Mouse (Mus musculus) hindbrain, embryonic 10.5 days (tissue): ENCODE results near the gene Mmp25. TPM values are rescaled to one million over a fixed set of nuclear protein-coding genes. Genes with fewer than 3 reads are reported as not detected.
A peak's percentile ranks its signal among the peaks of the same experiment; 100 is the strongest.

Source experiments
- DNase-seq: peaks from one replicate; pipeline ENCODE4 v3.0.0-alpha.2; 2017; ENCODE audit warnings: low spot score
- H3K27ac ChIP-seq: fragments of 300-500 bp; sonication (generic); 2 replicates; pipeline ENCODE4 v1.5.1; 2016; ENCODE audit warnings: mild to moderate bottlenecking, moderate library complexity
- H3K27me3 ChIP-seq: fragments of 300-500 bp; sonication (generic); 2 replicates; pipeline ENCODE4 v1.6.1; 2016; ENCODE audit warnings: mild to moderate bottlenecking; ENCODE audit not compliant: poor library complexity, insufficient read depth, severe bottlenecking
- H3K36me3 ChIP-seq: fragments of 300-500 bp; sonication (generic); 2 replicates; pipeline ENCODE4 v1.6.1; 2016; ENCODE audit warnings: mild to moderate bottlenecking, moderate library complexity
- H3K4me1 ChIP-seq: fragments of 300-500 bp; sonication (generic); replicated peaks from 2 replicates; pipeline ENCODE4 v1.6.1; 2016; ENCODE audit warnings: mild to moderate bottlenecking
- H3K4me3 ChIP-seq: fragments of 300-500 bp; sonication (generic); 2 replicates; pipeline ENCODE4 v1.5.1; 2016; ENCODE audit warnings: mild to moderate bottlenecking, moderate library complexity
- H3K9me3 ChIP-seq: fragments of 300-500 bp; sonication (generic); 2 replicates; pipeline ENCODE4 v1.6.1; 2016; ENCODE audit warnings: mild to moderate bottlenecking, moderate library complexity
- WGBS: fragments of 180-500 bp; shearing (Covaris S2); methylation state at CpG from one replicate; pipeline ENCODE4 v1.1.7; 2016; 5-methylcytosine and 5-hydroxymethylcytosine counted together
- polyA plus RNA-seq: library from polyadenylated mRNA; unstranded; fragments of >200 nt; fragmentation: Nextera tagmentation; extraction: Ambion mirVana; gene quantifications from 2 replicates; pipeline ENCODE4 v1.2.1, GENCODE M21; 2016

Gene Mmp25
- polyA plus RNA-seq, 1 experiment from 2014 or later, result 1.4 TPM

GRCm38 (mm10) chr17:23658450-23658849 is 13.4 kb upstream of the Mmp25 start:
- no peak overlapping the region for H3K4me3 ChIP-seq
- no peak overlapping the region for H3K27ac ChIP-seq
- peaks cover 45% of the 10 kb centered on the region for H3K27me3 ChIP-seq
- 89% methylated on average over 3 of the region's 3 CpGs for WGBS
- DNase-seq, result no peak
- no peaks in the 10 kb centered on the region for H3K36me3 ChIP-seq
- no peaks in the 10 kb centered on the region for H3K9me3 ChIP-seq
- H3K4me1 ChIP-seq, result peaks cover 13% of the 10 kb centered on the region; the same call in 1 of the 2 replicates

GRCm38 (mm10) chr17:23654410-23654809 is 9.3 kb upstream of the Mmp25 start:
- Histone ChIP-seq H3K4me3 (no peak overlapping the region), H3K27ac (no peak overlapping the region), H3K36me3 (no peaks in the 10 kb centered on the region), H3K9me3 (no peaks in the 10 kb centered on the region), H3K27me3 (peaks cover 6% of the 10 kb centered on the region; the same call in 1 of the 2 replicates), H3K4me1 (no peaks in the 10 kb centered on the region)
- 72% methylated on average over 2 of the region's 2 CpGs for WGBS
- DNase-seq, result no peak

- Histone ChIP-seq H3K36me3 (no peaks in the 10 kb centered on the region), H3K9me3 (no peaks in the 10 kb centered on the region), H3K27ac (no peak overlapping the region), H3K27me3 (peaks cover 2% of the 10 kb centered on the region; the same call in 1 of the 2 replicates), H3K4me1 (no peaks in the 10 kb centered on the region), H3K4me3 (no peak overlapping the region)
- DNase-seq, result no peak
- WGBS, result 64% methylated on average over 6 of the region's 6 CpGs
These were observed 8.9 kb upstream of the Mmp25 start for GRCm38 (mm10) chr17:23654001-23654400.

GRCm38 (mm10) chr17:23653324-23653723 is 8.2 kb upstream of the Mmp25 start:
- no peak overlapping the region for H3K27ac ChIP-seq
- no peaks in the 10 kb centered on the region for H3K27me3 ChIP-seq
- no peaks in the 10 kb centered on the region for H3K36me3 ChIP-seq
- no peak overlapping the region for H3K4me3 ChIP-seq
- no peak for DNase-seq
- H3K9me3 ChIP-seq, result no peaks in the 10 kb centered on the region
- H3K4me1 ChIP-seq, result no peaks in the 10 kb centered on the region
- 75% methylated on average over 2 of the region's 2 CpGs for WGBS

- no peak overlapping the region for H3K4me3 ChIP-seq
- no peak for DNase-seq
- H3K27ac ChIP-seq, result no peak overlapping the region
- no peaks in the 10 kb centered on the region for H3K36me3 ChIP-seq
- H3K4me1 ChIP-seq, result no peaks in the 10 kb centered on the region
- H3K9me3 ChIP-seq, result no peaks in the 10 kb centered on the region
- peaks cover 6% of the 10 kb centered on the region; the same call in 1 of the 2 replicates for H3K27me3 ChIP-seq
- 85% methylated on average over 6 of the region's 6 CpGs for WGBS
These were observed 6.3 kb upstream of the Mmp25 start for GRCm38 (mm10) chr17:23651363-23651762.

- no peaks in the 10 kb centered on the region; the same call in 1 of the 2 replicates for H3K9me3 ChIP-seq
- no peak for DNase-seq
- no peaks in the 10 kb centered on the region for H3K36me3 ChIP-seq
- peaks cover 43% of the 10 kb centered on the region for H3K27me3 ChIP-seq
- no peak overlapping the region for H3K4me3 ChIP-seq
- WGBS, result 27% methylated on average over 10 of the region's 10 CpGs
- H3K27ac ChIP-seq, result no peak overlapping the region
- peaks cover 13% of the 10 kb centered on the region for H3K4me1 ChIP-seq
These were observed 817 bp upstream of the Mmp25 start for GRCm38 (mm10) chr17:23645894-23646293.

- no peaks in the 10 kb centered on the region; the same call in 1 of the 2 replicates for H3K27me3 ChIP-seq
- no peaks in the 10 kb centered on the region for H3K36me3 ChIP-seq
- no peak overlapping the region for H3K27ac ChIP-seq
- peaks cover 14% of the 10 kb centered on the region for H3K4me1 ChIP-seq
- no peaks in the 10 kb centered on the region for H3K9me3 ChIP-seq
- no peak for DNase-seq
- WGBS, result 86% methylated on average over 8 of the region's 8 CpGs
- H3K4me3 ChIP-seq, result no peak overlapping the region
These were observed 13.8 kb downstream of the Mmp25 start for GRCm38 (mm10) chr17:23631241-23631640.

- Histone ChIP-seq H3K4me1 (peaks cover 14% of the 10 kb centered on the region), H3K9me3 (no peaks in the 10 kb centered on the region), H3K4me3 (peak overlapping the region; percentile 36), H3K36me3 (no peaks in the 10 kb centered on the region), H3K27ac (no peak overlapping the region), H3K27me3 (no peaks in the 10 kb centered on the region; the same call in 1 of the 2 replicates)
- peak; percentile 83 for DNase-seq
- 17% methylated on average over 22 of the region's 22 CpGs for WGBS
These were observed 14.7 kb downstream of the Mmp25 start for GRCm38 (mm10) chr17:23630195-23631020.

- H3K9me3 ChIP-seq, result no peaks in the 10 kb centered on the region
- no peak for DNase-seq
- H3K4me3 ChIP-seq, result no peak overlapping the region
- H3K27me3 ChIP-seq, result no peaks in the 10 kb centered on the region; the same call in 1 of the 2 replicates
- H3K4me1 ChIP-seq, result peaks cover 14% of the 10 kb centered on the region
- 42% methylated on average over 7 of the region's 7 CpGs for WGBS
- H3K36me3 ChIP-seq, result no peaks in the 10 kb centered on the region
- H3K27ac ChIP-seq, result no peak overlapping the region
These were observed 17.3 kb downstream of the Mmp25 start for GRCm38 (mm10) chr17:23627813-23628212.

GRCm38 (mm10) chr17:23620351-23620750 is 24.7 kb downstream of the Mmp25 start:
- H3K36me3 ChIP-seq, result no peaks in the 10 kb centered on the region
- no peaks in the 10 kb centered on the region for H3K9me3 ChIP-seq
- no peak overlapping the region for H3K4me3 ChIP-seq
- DNase-seq, result no peak
- no peak overlapping the region for H3K27ac ChIP-seq
- H3K27me3 ChIP-seq, result peaks cover 3% of the 10 kb centered on the region; the same call in 1 of the 2 replicates
- H3K4me1 ChIP-seq, result no peaks in the 10 kb centered on the region
- 87% methylated on average over 7 of the region's 7 CpGs for WGBS

- WGBS, result 63% methylated on average over 9 of the region's 9 CpGs
- no peak overlapping the region for H3K4me3 ChIP-seq
- DNase-seq, result no peak
- H3K36me3 ChIP-seq, result no peaks in the 10 kb centered on the region
- no peaks in the 10 kb centered on the region for H3K9me3 ChIP-seq
- H3K27me3 ChIP-seq, result peaks cover 3% of the 10 kb centered on the region; the same call in 1 of the 2 replicates
- H3K27ac ChIP-seq, result no peak overlapping the region
- H3K4me1 ChIP-seq, result no peaks in the 10 kb centered on the region
These were observed 28.0 kb downstream of the Mmp25 start for GRCm38 (mm10) chr17:23617087-23617486.

GRCm38 (mm10) chr17:23610361-23610800 is 34.7 kb downstream of the Mmp25 start:
- H3K4me3 ChIP-seq, result no peak overlapping the region
- 89% methylated on average over 28 of the region's 28 CpGs for WGBS
- H3K36me3 ChIP-seq, result no peaks in the 10 kb centered on the region
- H3K4me1 ChIP-seq, result no peaks in the 10 kb centered on the region
- no peaks in the 10 kb centered on the region for H3K9me3 ChIP-seq
- H3K27ac ChIP-seq, result no peak overlapping the region
- H3K27me3 ChIP-seq, result no peaks in the 10 kb centered on the region
- peak; percentile 38 for DNase-seq

- Histone ChIP-seq H3K27ac (no peak overlapping the region), H3K27me3 (no peaks in the 10 kb centered on the region), H3K4me1 (no peaks in the 10 kb centered on the region), H3K9me3 (no peaks in the 10 kb centered on the region), H3K36me3 (no peaks in the 10 kb centered on the region), H3K4me3 (no peak overlapping the region)
- 95% methylated on average over 24 of the region's 24 CpGs for WGBS
- no peak for DNase-seq
These were observed 35.5 kb downstream of the Mmp25 start for GRCm38 (mm10) chr17:23609612-23610011.
